Mouse (Mus musculus) thymus, postnatal 14 days (tissue): ENCODE measurements around the gene H2-T23.
"Not testable (repeated sequence)": the region's sequence is repeated elsewhere in the genome, so short reads cannot be mapped to it uniquely, and the experiment has no call there.

ENCODE experiments used
- DNase-seq: peaks from one replicate; pipeline ENCODE4 v3.0.0; 2021

The H2-T23 gene

DNA sequence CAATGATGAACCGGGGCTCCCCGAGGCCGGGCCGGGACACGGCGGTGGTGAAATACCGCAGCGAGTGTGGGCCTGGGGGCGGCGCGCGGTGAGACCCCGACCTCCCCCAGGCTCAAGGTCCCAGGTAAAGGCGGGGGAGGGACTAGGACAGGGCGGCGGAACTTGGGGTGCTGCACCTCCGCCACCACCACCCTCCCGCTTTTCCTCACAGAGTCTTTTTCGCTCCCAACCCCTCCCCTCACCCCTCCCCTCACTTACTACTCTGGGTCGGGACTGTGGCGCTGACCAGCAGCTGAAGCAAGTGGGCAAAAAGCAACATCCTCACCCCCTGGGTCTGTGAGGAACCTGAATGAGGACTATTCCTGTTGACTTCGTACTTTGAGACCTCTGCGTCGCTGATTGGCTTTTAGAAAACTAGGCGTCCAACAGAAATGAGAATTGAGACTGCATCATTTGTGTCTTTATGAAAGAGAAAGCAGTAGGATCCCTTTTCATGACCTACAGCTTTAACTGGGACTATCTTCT lies at the start of gene H2-T23:
Gene H2-T23 (minus strand): TSS at position 505 of the 525 bp plus-strand sequence.
- DNase-seq: peak; percentile 75

GRCm38 (mm10) chr17:36081901-36082300 lies 49.2 kb upstream of the H2-T23 start:
- DNase-seq: not testable (repeated sequence)

GRCm38 (mm10) chr17:36060829-36061228 lies 28.2 kb upstream of the H2-T23 start:
- peak; percentile 97 for DNase-seq

GRCm38 (mm10) chr17:36058362-36058761 lies 25.7 kb upstream of the H2-T23 start, which contains the start of gene Gm11127:
Gm11127 (minus strand) TSS chr17:36058371.
- not testable (repeated sequence) for DNase-seq

GRCm38 (mm10) chr17:36057927-36058326 lies 25.3 kb upstream of the H2-T23 start:
- DNase-seq: not testable (repeated sequence)

- DNase-seq: no peak
Observed at GRCm38 (mm10) chr17:36043286-36043685, 10.6 kb upstream of the H2-T23 start.

- peak; percentile 85 for DNase-seq
Observed at GRCm38 (mm10) chr17:36042610-36043169, 10.0 kb upstream of the H2-T23 start, which contains the start of the genes H2-T22 and Gm6034. H2-T22 (minus strand) TSS chr17:36042747. Gm6034 (plus strand) TSS chr17:36042961.

DNA sequence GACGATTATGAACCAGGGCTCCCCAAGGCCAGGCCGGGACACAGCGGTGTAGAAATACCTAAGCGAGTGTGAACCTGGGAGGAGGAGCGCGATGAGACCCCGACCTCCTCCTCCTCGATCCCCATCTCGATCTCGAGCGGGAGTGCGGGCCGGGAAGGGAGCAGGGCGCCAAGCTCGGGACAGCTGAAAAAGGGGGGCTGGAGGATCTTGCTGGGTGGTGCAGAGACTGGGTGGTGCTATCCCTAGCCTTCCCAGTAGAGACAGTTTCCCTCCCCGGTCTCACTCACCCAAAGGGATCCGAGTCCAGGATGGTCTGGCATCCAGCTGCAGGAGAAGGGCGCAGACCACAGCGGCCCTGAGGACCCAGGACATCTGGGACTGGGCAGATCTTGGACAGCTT lies 9.4 kb upstream of the H2-T23 start:
- peak; percentile 47 for DNase-seq

DNA sequence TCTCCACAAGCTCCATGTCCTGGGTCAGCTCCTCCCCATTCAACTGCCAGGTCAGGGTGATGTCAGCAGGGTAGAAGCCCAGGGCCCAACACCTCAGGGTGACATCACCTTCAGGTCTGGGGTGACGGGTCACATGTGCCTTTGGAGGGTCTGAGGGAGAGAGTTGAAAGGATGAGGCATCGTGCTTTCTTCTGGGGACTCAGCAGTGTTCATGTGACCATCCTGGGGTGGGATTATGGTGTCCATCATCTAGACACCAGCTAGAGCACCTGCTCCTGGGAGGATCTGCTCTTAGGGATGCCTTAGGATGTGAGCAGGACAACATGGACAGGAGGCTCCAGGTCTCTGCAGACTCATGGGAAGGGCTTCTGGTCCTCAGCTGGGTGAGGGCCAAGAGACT lies 7.9 kb upstream of the H2-T23 start:
- not testable (repeated sequence) for DNase-seq

- not testable (repeated sequence) for DNase-seq
Observed at GRCm38 (mm10) chr17:36036126-36036525, 3.5 kb upstream of the H2-T23 start.

DNA sequence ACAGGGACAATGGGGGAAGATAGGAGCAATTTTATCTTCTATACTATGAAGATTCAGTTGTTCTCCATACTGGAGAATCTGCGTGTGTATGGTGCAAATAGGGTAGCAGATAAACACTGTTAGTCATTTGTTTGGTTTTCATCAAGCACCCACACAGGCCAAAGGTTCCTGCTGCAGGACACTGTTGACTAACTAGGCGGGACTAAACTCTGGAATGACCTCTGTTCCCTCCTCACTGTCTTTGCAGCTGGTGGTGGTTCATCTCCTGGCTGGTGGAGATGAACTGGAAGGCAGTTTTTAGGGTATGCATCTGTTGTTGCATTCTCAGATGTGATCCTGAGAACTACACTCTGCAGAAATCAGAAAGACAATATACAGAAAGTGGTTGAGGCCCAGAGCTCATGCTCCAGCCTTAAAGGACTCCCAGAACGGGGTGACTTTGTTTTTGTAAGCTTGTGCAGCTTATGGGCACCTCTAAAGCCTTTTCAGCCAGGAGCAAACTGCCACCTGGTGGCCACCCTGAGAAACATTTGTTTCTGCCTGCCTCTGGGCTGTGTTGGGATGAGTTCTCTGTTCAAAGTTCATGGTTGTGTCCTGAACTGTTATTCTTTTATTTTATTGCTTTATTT lies 2.5 kb upstream of the H2-T23 start:
- peak; percentile 84 for DNase-seq

DNA sequence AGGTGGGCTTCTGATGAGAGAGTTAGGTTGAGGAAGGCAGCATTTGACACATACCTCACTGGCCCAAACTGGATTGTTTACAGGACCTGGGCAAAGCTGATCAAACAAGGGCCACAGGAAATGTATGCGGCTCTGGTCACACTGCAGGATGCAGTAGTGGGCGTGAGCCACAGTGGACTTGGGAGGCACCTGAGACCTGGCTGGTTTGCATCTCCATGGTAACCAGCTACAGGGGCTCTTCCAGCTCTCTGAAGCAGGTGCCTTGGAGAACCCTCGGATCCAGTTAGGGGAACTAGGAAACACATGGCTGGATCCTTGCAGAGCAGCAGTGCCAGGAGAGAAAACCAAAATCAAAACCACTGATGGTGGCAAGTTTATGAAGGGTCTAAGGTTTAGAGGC lies 1.9 kb upstream of the H2-T23 start:
- not testable (repeated sequence) for DNase-seq

DNA sequence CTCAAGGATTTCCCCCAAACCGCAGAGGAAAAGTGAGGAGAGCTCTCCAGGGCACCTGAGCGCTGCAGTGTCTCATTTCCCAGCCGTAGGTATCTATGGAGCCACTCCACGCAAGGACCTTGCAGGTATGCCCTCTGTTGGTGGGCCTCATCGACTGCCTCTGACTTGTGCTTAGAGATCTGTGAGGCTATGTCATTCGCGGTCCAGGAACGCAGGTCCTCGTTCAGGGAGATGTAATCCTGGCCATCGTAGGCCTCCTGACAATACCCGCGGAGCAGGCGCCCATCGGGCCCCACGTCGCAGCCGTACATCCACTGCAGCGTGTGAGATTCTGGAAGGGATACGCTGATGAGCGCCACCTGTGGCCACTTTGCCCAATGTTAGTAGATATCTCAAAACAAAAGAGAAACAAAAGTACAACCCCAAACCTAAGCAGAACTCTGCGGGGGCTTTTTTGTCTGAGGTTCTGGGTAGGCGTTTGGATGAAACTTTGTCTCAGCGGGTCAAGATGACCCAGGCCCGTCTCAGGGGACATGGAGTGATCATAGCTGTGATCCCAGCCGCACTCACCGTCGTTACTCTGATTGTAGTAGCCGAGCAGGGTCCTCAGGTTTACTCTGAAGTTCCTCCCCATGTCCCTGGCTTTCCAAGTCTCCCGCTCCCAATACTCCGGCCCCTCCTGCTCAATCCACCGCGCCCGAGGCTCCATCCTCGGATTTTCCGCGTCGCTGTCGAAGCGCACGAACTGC lies 898 bp downstream of the H2-T23 start:
- peak; percentile 71 for DNase-seq

DNA sequence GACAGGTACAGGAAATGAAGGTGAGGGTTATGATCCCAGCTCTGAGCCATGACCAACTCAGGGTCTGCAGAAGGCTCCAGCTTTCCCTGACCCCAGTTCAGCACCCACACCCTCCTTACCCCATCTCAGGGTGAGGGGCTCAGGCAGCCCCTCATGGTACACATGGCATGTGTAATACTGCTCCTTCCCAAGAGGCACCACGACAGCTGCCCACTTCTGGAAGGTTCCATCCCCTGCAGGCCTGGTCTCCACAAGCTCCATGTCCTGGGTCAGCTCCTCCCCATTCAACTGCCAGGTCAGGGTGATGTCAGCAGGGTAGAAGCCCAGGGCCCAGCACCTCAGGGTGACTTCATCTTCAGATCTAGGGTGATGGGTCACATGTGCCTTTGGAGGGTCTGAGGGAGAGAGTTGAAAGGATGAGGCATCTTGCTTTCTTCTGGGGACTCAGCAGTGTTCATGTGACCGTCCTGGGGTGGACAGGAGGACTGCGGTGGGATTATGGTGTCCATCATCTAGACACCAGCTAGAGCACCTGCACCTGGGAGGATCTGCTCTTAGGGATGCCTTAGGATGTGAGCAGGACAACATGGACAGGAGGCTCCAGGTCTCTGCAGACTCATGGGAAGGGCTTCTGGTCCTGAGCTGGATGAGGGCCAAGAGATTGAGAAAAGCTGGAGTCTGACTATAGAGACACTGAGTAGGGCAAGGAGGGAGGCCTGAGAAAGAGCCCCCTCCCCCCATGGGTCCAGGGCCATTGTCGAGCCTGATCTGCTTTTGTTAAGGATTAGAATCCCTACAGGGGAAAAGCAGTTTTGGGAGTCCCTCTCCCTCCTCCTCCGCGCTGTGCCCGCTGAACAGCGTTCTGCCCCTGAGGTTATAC lies 1.7 kb downstream of the H2-T23 start:
- DNase-seq: peak; percentile 2

DNA sequence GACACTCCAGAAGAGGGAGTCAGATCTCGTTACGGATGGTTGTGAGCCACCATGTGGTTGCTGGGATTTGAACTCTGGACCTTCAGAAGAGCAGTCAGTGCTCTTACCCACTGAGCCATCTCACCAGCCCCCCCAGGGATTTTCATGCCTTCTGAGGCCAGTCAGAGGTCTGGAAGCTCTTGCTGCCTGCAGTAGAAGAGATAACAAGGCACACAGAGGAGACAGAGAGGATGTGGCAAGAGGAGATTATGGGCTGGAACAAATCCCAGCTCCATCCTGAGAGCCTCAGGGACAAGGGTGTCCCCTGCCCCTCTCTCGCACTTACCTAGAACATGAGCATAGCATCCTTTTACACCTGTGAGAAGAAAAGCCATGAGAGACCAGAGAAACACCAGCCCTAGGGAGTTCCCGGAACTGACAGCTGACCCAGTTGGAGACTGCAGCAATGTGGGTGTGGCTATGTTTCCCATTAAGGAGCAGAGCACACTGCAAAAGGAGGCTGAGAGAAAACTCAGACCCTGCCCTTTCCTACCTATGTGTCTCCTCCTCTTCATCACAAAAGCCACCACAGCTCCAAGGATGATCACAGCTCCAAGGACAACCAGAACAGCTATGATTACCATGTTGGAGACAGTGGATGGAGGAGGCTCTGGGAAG lies 2.5 kb downstream of the H2-T23 start:
- DNase-seq: not testable (repeated sequence)

DNA sequence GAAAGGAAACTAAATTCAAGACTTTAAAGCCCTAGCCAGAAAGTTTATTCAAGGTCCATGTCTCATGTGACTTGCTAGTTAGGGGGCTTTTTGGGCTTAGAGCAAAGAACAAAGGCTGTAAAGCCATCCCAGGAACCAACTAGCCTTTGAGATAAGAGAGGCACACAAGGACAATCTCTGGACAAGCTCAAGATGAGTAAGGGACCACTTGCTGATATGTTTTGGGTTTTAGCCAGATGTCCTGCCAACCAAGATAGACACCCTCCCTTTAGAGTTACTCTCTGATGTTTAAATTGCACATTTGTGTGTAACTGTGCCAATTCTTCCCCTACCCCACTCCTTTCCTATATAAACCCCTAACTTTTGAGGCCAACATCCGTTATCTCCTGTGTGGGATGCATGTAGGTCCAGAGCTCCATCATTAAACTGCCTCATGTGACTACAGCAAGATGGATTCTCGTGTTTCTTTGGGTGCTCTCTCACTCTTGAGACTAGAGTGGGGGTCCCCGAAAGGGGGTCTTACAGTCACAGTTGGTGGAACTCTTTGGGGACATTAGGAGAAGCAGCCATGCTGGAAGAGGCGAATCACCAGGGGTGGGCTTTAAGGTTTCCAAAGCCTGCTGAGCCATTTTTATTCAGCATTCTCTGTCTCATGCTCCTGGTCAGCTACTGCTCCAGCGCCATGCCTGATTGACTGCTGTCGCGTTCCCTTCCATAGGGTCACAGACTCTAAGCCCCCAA lies 3.6 kb downstream of the H2-T23 start:
- no peak for DNase-seq

- no peak for DNase-seq
Observed at GRCm38 (mm10) chr17:36027663-36028062, 5.0 kb downstream of the H2-T23 start.

- DNase-seq: no peak
Observed at GRCm38 (mm10) chr17:36025901-36026300, 6.8 kb downstream of the H2-T23 start.

DNA sequence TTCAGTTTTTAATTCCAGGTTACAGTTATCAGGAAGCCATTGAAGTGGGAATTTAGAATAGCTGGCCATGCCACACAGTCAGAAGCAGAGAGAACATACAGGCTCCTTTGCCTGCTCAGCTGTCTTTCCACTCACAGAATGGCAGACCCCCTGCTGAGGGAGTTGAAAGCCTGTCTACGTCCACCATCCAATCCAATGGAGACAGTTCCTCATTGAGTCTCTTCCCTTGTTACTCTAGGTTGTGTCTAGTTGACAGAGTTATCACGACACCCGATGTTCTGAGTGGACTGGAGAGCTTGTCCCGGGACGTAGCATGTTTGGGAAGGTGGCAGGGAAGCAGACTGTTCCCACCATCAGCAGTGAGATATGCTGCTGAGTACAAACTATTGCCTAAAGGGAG lies 7.5 kb downstream of the H2-T23 start:
- DNase-seq: no peak

DNA sequence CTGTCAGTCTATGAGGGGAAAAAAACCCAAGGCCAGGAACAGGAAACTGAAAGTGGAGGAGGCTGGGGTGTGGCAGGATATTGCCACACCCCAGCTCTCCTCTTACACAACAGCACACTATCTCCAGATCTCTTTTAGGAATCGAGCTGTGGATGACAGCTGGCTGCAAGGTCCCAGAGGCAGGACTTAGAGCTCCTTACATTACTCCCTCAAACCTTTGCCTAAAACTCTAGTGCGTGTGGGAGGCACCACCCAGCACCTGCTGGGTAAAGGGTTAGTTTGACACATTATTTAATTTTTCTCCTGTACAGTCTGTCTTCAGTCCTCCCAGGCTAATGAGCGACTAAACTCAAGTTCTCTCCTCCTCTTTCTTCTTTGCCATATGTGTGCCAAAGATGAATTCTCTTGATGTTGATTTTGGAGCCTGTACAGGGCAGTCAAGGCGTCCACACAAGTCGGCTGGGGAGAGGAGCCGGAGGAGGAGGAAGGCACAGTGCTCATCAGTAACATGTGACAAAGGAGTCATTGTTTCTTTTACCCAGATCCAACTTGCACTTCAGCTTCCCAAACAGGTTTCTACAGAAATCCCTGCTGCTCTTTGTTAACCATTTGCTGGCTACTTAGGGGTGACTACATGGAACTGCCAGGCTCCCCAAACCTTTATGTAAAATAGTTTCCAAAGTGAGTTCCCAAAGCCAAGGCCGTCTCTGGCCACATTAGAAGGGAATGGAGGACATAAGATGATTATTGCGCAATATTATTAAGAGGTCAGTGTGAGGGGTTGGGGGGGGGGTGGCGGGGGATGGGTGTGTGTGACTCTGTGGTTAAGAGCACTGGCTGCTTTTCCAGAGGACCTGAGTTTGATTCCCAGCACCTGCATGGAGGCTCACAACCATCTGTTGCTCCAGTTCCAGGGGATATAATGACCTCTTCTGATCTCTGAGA lies 8.7 kb downstream of the H2-T23 start:
- DNase-seq: peak; percentile 59
